Mouse (Mus musculus): ENCODE results near the gene Gm5737. TPM values are rescaled to one million over a fixed set of nuclear protein-coding genes. Genes with fewer than 3 reads are reported as not detected.

Gm5737 gene
- total RNA-seq, 2 experiments from 2014 or later: 0.28 TPM; not detected in 1

GRCm38 (mm10) chr7:120869883-120870282, 57.7 kb downstream of the Gm5737 start:
- intact Hi-C loops (cut with DNase I): no loop called here
- no peak for DNase-seq (ENCODE audit: extremely low spot score in 1 of 2, low spot score in 2 of 2)

GRCm38 (mm10) chr7:120870431-120871008, 58.4 kb downstream of the Gm5737 start:
- DNase-seq (ENCODE audit: extremely low spot score in 1 of 2, low spot score in 2 of 2): peak in 1 of 2 experiments; percentile 54
- intact Hi-C loops (cut with DNase I): no loop called here

- intact Hi-C loops (cut with DNase I): no loop called here
These were observed 60.9 kb downstream of the Gm5737 start for GRCm38 (mm10) chr7:120873083-120873482.

GRCm38 (mm10) chr7:120874021-120874420, 61.9 kb downstream of the Gm5737 start:
- DNase-seq (ENCODE audit: extremely low spot score in 1 of 2, low spot score in 2 of 2): no peak
- intact Hi-C loops (cut with DNase I): no loop called here

More at GRCm38 (mm10) chr7:120873083-120873482, 60.9 kb downstream of the Gm5737 start:
- no peak for DNase-seq (ENCODE audit: extremely low spot score in 1 of 2, low spot score in 2 of 2)

DNA sequence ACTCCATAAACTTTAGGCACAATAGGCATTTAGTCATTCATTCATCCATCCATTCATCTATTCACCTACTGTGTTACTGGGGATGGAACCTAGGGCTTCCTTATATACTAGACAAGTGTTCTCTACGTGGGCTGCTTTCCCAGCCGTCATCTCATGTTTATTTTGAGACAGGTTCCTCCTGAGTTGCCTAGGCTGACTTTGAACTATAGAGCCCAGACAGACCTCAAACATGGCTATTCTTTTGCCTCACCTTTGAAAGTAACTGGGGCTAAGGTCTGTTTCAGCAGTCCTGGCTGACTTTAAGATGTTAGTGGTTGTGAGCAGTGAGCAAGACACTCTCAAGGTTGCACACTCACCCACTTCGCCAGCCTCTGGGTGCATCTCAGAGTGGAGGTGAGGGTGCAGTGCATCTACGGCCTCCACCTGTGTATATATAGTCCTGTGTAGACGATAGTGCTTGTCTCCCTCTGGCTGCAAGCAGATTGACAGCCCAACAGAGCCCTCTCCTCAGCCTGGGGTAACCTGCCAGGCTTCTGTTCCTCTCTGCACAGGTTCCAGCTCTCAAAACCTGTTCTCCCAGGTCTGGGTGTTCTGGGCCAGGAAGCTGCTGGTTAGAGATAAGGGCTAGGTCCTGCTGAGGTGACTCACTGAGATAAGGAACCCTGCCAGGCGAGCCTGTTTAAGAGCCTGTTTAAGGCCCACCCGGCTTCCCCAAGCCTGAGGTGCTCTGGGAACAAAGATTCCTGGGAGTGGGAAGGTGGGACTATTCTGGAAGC, 62.8 kb downstream of the Gm5737 start:
- intact Hi-C loops (cut with DNase I): no loop called here
- no peak for DNase-seq (ENCODE audit: extremely low spot score in 1 of 2, low spot score in 2 of 2)

DNA sequence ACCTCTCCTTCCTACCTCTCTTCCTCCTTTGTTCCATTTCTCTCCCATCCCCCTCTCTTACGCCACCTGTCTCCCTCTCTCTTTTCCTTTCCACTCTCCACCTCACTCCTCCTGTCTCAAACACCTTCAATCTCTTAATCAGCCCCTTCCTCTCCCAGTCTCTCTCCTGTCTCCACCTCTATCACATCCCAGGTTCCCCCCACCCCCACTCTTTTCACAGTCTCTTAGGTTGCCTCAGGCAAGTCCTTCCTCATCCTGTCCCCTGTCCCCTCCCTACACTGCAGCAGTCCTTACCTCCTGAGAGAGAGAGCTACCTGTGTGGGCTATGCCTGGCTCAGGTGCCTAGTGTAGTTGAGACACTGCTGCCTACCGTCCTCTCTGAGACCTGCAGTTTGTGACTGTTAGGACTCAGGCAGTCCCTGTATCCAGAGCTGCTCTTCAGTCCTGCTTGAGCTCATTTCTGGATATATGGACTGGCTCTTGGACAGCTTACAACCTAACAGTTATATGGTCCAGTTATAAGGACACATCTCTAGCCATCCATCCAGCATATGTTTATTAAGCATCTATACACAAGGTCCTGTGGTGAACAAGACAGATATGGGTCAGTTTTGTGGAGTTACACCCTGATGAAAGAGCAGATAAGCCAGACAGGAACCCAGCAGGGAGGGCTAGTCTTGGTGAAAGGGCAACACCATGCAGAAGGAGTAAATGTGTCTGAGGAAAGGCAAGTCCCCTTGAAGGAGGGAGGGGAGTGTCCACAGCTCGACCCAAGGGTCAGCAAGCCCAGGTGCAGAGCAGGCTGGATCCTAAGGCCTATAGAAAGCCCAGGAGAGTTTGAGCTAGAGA, 63.6 kb downstream of the Gm5737 start:
- no peak for DNase-seq (ENCODE audit: extremely low spot score in 1 of 2, low spot score in 2 of 2)
- intact Hi-C loops (cut with DNase I): no loop called here

DNA sequence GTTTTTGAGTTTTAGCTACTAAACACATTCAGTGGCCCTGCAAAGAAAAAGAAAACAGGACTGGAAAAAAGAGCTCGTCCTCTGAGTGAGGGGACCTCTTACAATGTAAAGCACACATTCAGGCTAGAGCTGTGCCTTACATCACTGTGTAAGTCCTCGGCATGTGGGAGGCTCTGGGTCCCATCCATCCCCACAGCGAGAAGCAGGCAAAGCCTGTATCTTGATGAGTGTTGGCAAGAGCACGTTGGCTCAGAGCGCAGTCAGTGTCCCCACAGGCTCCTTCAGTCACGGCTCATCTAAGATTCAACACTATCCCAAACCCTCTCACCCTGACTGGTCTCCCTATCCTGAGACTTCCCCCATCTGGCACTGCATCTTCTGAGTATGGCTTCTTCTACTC, 66.1 kb downstream of the Gm5737 start:
- intact Hi-C loops (cut with DNase I): no loop called here
- DNase-seq (ENCODE audit: extremely low spot score in 1 of 2, low spot score in 2 of 2): no peak

DNA sequence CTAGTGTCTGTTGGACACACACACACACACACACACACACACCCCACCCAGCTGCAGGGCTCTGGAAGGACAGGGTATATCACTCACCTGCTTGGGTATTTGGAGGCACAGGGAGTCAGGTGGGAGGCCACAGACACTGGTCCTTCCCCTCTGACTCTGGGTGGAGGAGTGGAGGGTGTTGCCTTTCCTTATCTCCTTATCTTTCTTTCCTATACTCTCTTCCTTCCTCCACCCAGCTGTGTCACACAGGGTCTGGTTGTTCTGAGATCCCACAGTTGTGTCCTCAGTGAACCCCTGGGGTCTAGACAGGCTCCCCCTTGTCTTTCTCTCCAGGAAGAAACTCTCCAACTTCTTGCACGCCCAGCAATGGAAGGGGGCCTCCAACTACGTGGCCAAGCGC, 67.8 kb downstream of the Gm5737 start:
- intact Hi-C loops (cut with DNase I): loop anchor here (5.0 kb wide), 1 partner anchor 38 kb away; the partner anchor contains the start of gene Eef2k
- DNase-seq (ENCODE audit: extremely low spot score in 1 of 2, low spot score in 2 of 2): no peak

DNA sequence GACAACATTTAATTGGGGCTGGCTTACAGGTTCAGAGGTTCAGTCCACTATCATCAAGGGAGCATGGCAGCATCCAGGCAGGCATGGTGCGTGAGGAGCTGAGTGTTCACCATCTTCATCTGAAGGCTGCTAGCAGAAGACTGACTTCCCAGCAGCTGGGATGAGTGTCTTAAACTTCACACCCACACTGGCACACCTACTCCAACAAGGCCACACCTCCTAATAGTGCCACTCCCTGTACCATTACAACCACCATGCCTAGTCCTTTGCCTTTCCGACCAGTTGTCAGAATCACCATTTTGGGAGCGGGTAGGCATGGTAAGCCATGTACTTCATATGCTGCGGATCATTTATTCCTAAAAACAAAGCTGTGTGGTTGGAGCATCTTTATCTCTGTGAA, 68.6 kb downstream of the Gm5737 start:
- intact Hi-C loops (cut with DNase I): loop anchor here (5.0 kb wide), 1 partner anchor 38 kb away; the partner anchor contains the start of gene Eef2k
- DNase-seq (ENCODE audit: extremely low spot score in 1 of 2, low spot score in 2 of 2): no peak

Other genes starting within 250 kb of the Gm5737 start
- gene Uqcrc2, start 177.2 kb upstream of the Gm5737 start, total RNA-seq (2021): 100 to 1,000 TPM; 234 to 247 TPM
- not detected for gene Pdzd9, start 142.0 kb upstream of the Gm5737 start, total RNA-seq (2021)
- gene Mosmo, start 134.7 kb upstream of the Gm5737 start, total RNA-seq (2021): 10 to 100 TPM; 56.3 to 66.2 TPM
- gene Vwa3a, start 73.0 kb upstream of the Gm5737 start, total RNA-seq (2021): 10 to 100 TPM; 14.8 to 17.6 TPM
- gene Eef2k, start 30.5 kb downstream of the Gm5737 start, total RNA-seq (2021): 10 to 100 TPM; 45.1 to 46.0 TPM
- 10 to 100 TPM; 34.5 to 34.6 TPM for gene Polr3e, start 105.4 kb downstream of the Gm5737 start, total RNA-seq (2021)
- gene Cdr2, start 169.9 kb downstream of the Gm5737 start, total RNA-seq (2021): 1 to 10 TPM; 4.8 to 5.5 TPM
- under 1 TPM in 1 of 2 experiments, not detected in 1; 0.21 TPM for gene Mfsd13b, start 170.1 kb downstream of the Gm5737 start, total RNA-seq (2021)
- 10 to 100 TPM; 85.4 to 96.1 TPM for gene Mettl9, start 222.1 kb downstream of the Gm5737 start, total RNA-seq (2021)